Mouse (Mus musculus) E14TG2a.4 (cell line): ENCODE measurements around the gene Spic.

Experiments used
- CTCF ChIP-seq: conservative IDR thresholded peaks from 2 replicates; pipeline ENCODE4 v1.5.1; 2014; ENCODE audit warnings: low read length
- NANOG ChIP-seq: IDR thresholded peaks from 2 replicates; pipeline ENCODE4 v1.6.1; 2014; ENCODE audit warnings: borderline replicate concordance, low read length, mixed read lengths
- POU5F1 ChIP-seq: IDR thresholded peaks from 2 replicates; pipeline ENCODE4 v1.6.1; 2014; ENCODE audit warnings: low read length, borderline replicate concordance

GRCm38 (mm10) chr10:88714744-88715143 lies 29.9 kb upstream of the Spic start:
- no peak for TF ChIP-seq CTCF
- no peak for TF ChIP-seq POU5F1
- TF ChIP-seq NANOG: no peak
